Mouse (Mus musculus) sigmoid colon, adult 10 weeks (tissue): ENCODE data around the gene Nrg3. TPM values are rescaled to one million over a fixed set of nuclear protein-coding genes. Genes with fewer than 3 reads are reported as not detected.

Experiments used
- polyA plus RNA-seq: library from polyadenylated mRNA; stranded (reverse); fragments of 350-450 nt; fragmentation: Illumina TruSeq; extraction: RNeasy Lipid Tissue Mini Kit (QIAGEN cat#74804); gene quantifications from one replicate; pipeline ENCODE4 v1.2.3, GENCODE M21; 2014; ENCODE audit warnings: low read depth, low replicate concordance

The Nrg3 gene
- polyA plus RNA-seq: 0.44 TPM

GRCm38 (mm10) chr14:39472790-39473761 lies at the start of gene Nrg3:
Nrg3 (minus strand) TSS chr14:39473088.

